Mouse (Mus musculus) midbrain, embryonic 14.5 days (tissue): ENCODE data around the gene Bach2. TPM values are rescaled to one million over a fixed set of nuclear protein-coding genes. Genes with fewer than 3 reads are reported as not detected.
A peak's percentile ranks its signal among the peaks of the same experiment; 100 is the strongest.

ENCODE experiments used
- ATAC-seq: fragments of 200-750 bp; cut with Nextera tagmentation; 2 replicates; pipeline ENCODE4 v1.8.0; 2017; ENCODE audit warnings: moderate number of reproducible peaks, moderate library complexity; ENCODE audit not compliant: low FRiP score, low TSS enrichment
- DNase-seq: peaks from one replicate; pipeline ENCODE4 v3.0.0-alpha.2; 2015
- H3K27ac ChIP-seq: fragments of 300-500 bp; sonication (generic); replicated peaks from 2 replicates; pipeline ENCODE4 v1.5.1; 2014; ENCODE audit warnings: mild to moderate bottlenecking, low read depth, low read length, moderate library complexity
- H3K27me3 ChIP-seq: fragments of 300-500 bp; sonication (generic); 2 replicates; pipeline ENCODE4 v1.6.1; 2014; ENCODE audit warnings: low read length, control low read depth, mixed read lengths; ENCODE audit not compliant: control insufficient read depth, insufficient read depth
- H3K36me3 ChIP-seq: fragments of 300-500 bp; sonication (generic); 2 replicates; pipeline ENCODE4 v1.6.1; 2014; ENCODE audit warnings: low read length, control low read depth; ENCODE audit not compliant: control insufficient read depth, insufficient read depth
- H3K4me1 ChIP-seq: fragments of 300-500 bp; sonication (generic); 2 replicates; pipeline ENCODE4 v1.6.1; 2014; ENCODE audit warnings: mild to moderate bottlenecking, antibody characterized with exemption, low read length, control low read depth; ENCODE audit not compliant: control insufficient read depth, insufficient read depth
- H3K4me2 ChIP-seq: fragments of 300-500 bp; sonication (generic); 2 replicates; pipeline ENCODE4 v1.6.1; 2014; ENCODE audit warnings: mild to moderate bottlenecking, low read length, moderate library complexity
- H3K4me3 ChIP-seq: fragments of 300-500 bp; sonication (generic); replicated peaks from 2 replicates; pipeline ENCODE4 v1.5.1; 2014; ENCODE audit warnings: low read depth, low read length
- H3K9ac ChIP-seq: fragments of 300-500 bp; sonication (generic); replicated peaks from 2 replicates; pipeline ENCODE4 v1.6.1; 2014; ENCODE audit warnings: mild to moderate bottlenecking, low read length, moderate library complexity
- H3K9me3 ChIP-seq: fragments of 300-500 bp; sonication (generic); 2 replicates; pipeline ENCODE4 v1.6.1; 2016; ENCODE audit warnings: low read length, control low read depth, mixed read lengths; ENCODE audit not compliant: control insufficient read depth
- WGBS: fragments of 180-500 bp; shearing (Covaris S2); extraction: QIAGEN DNeasy Blood & Tissue Kit; methylation state at CpG from one replicate; pipeline ENCODE4 v1.1.7; 2014; 5-methylcytosine and 5-hydroxymethylcytosine counted together
- polyA plus RNA-seq: library from polyadenylated mRNA; unstranded; fragments of >200 nt; fragmentation: Nextera tagmentation; extraction: Ambion mirVana; gene quantifications from 2 replicates; pipeline ENCODE4 v1.2.1, GENCODE M21; 2014

The Bach2 gene
- polyA plus RNA-seq, 1 experiment from 2014 or later, result 27.0 TPM

GRCm38 (mm10) chr4:32349361-32349760 lies 110.8 kb downstream of the Bach2 start:
- no peak overlapping the region for H3K27ac ChIP-seq
- WGBS, result 90% methylated on average over 5 of the region's 5 CpGs
- H3K27me3 ChIP-seq, result no peaks in the 10 kb centered on the region
- no peak overlapping the region for H3K4me2 ChIP-seq
- DNase-seq (no peak), ATAC-seq (no peak)
- no peak overlapping the region for H3K9ac ChIP-seq
- no peak overlapping the region for H3K4me3 ChIP-seq
- peaks cover 30% of the 10 kb centered on the region for H3K4me1 ChIP-seq
- no peaks in the 10 kb centered on the region for H3K9me3 ChIP-seq
- no peaks in the 10 kb centered on the region for H3K36me3 ChIP-seq

GRCm38 (mm10) chr4:32351236-32351635 lies 112.6 kb downstream of the Bach2 start:
- Histone ChIP-seq H3K4me1 (peaks cover 37% of the 10 kb centered on the region), H3K27ac (peak overlapping the region; percentile 32; the same call in 1 of the 2 replicates), H3K4me2 (0 out of 2 replicates have a peak overlapping the region, but pooled peaks have one; percentile 25), H3K9me3 (no peaks in the 10 kb centered on the region), H3K9ac (no peak overlapping the region), H3K4me3 (no peak overlapping the region), H3K27me3 (no peaks in the 10 kb centered on the region), H3K36me3 (no peaks in the 10 kb centered on the region)
- DNase-seq, result peak; percentile 51
- WGBS, result 3% methylated on average over 10 of the region's 10 CpGs
- ATAC-seq, result no peak; the same call in 1 of the 2 replicates

GRCm38 (mm10) chr4:32351661-32352246 lies 113.2 kb downstream of the Bach2 start:
- ATAC-seq, result 0 out of 2 replicates have a peak, but pooled peaks have one; percentile 22
- Histone ChIP-seq H3K27me3 (no peaks in the 10 kb centered on the region), H3K9me3 (no peaks in the 10 kb centered on the region), H3K4me2 (peak overlapping the region; percentile 25; the same call in 1 of the 2 replicates), H3K4me1 (peaks cover 38% of the 10 kb centered on the region), H3K9ac (no peak overlapping the region), H3K27ac (peak overlapping the region; percentile 32; the same call in 1 of the 2 replicates), H3K36me3 (no peaks in the 10 kb centered on the region), H3K4me3 (no peak overlapping the region)
- WGBS, result 46% methylated on average over 18 of the region's 18 CpGs
- peak; percentile 46 for DNase-seq

GRCm38 (mm10) chr4:32352442-32352841 lies 113.8 kb downstream of the Bach2 start:
- peaks cover 39% of the 10 kb centered on the region for H3K4me1 ChIP-seq
- no peaks in the 10 kb centered on the region for H3K36me3 ChIP-seq
- no peak overlapping the region for H3K4me2 ChIP-seq
- H3K4me3 ChIP-seq, result no peak overlapping the region
- DNase-seq (no peak), ATAC-seq (no peak)
- H3K9ac ChIP-seq, result no peak overlapping the region
- 61% methylated on average over 8 of the region's 8 CpGs for WGBS
- H3K27ac ChIP-seq, result peak overlapping the region; percentile 37
- H3K27me3 ChIP-seq, result no peaks in the 10 kb centered on the region
- H3K9me3 ChIP-seq, result no peaks in the 10 kb centered on the region

- WGBS, result 21% methylated on average over 4 of the region's 4 CpGs
- H3K4me2 ChIP-seq, result no peak overlapping the region
These were observed 114.2 kb downstream of the Bach2 start for GRCm38 (mm10) chr4:32352842-32353241.

GRCm38 (mm10) chr4:32355935-32356617 lies 117.5 kb downstream of the Bach2 start:
- no peaks in the 10 kb centered on the region for H3K27me3 ChIP-seq
- no peak overlapping the region for H3K9ac ChIP-seq
- DNase-seq (no peak), ATAC-seq (no peak)
- H3K4me2 ChIP-seq, result no peak overlapping the region
- no peak overlapping the region for H3K4me3 ChIP-seq
- H3K27ac ChIP-seq, result no peak overlapping the region
- no peaks in the 10 kb centered on the region for H3K36me3 ChIP-seq
- H3K4me1 ChIP-seq, result peaks cover 61% of the 10 kb centered on the region
- WGBS, result 78% methylated on average over 12 of the region's 12 CpGs
- no peaks in the 10 kb centered on the region for H3K9me3 ChIP-seq

More at GRCm38 (mm10) chr4:32352842-32353241, 114.2 kb downstream of the Bach2 start:
- no peak overlapping the region for H3K9ac ChIP-seq
- H3K27ac ChIP-seq, result peak overlapping the region; percentile 37
- peaks cover 43% of the 10 kb centered on the region for H3K4me1 ChIP-seq
- ATAC-seq (no peak), DNase-seq (peak; percentile 61)
- no peaks in the 10 kb centered on the region for H3K36me3 ChIP-seq
- H3K4me3 ChIP-seq, result no peak overlapping the region
- no peaks in the 10 kb centered on the region for H3K9me3 ChIP-seq
- H3K27me3 ChIP-seq, result no peaks in the 10 kb centered on the region

- Histone ChIP-seq H3K27me3 (no peaks in the 10 kb centered on the region), H3K9me3 (no peaks in the 10 kb centered on the region), H3K4me2 (peak overlapping the region; percentile 34), H3K9ac (no peak overlapping the region), H3K36me3 (no peaks in the 10 kb centered on the region), H3K4me1 (peaks cover 41% of the 10 kb centered on the region), H3K27ac (peak overlapping the region; percentile 77), H3K4me3 (no peak overlapping the region)
- DNase-seq (peak; percentile 64), ATAC-seq (peak; percentile 9; the same call in 1 of the 2 replicates)
- WGBS, result 31% methylated on average over 12 of the region's 12 CpGs
These were observed 119.5 kb downstream of the Bach2 start for GRCm38 (mm10) chr4:32357996-32358600.

GRCm38 (mm10) chr4:32358602-32359464 lies 120.2 kb downstream of the Bach2 start:
- Histone ChIP-seq H3K27ac (peak overlapping the region; percentile 77), H3K36me3 (no peaks in the 10 kb centered on the region), H3K9ac (no peak overlapping the region; the same call in 1 of the 2 replicates), H3K9me3 (no peaks in the 10 kb centered on the region), H3K4me2 (peak overlapping the region; percentile 34), H3K4me1 (peaks cover 39% of the 10 kb centered on the region), H3K4me3 (no peak overlapping the region), H3K27me3 (no peaks in the 10 kb centered on the region)
- WGBS, result 18% methylated on average over 12 of the region's 12 CpGs
- DNase-seq (peak; percentile 79), ATAC-seq (peak; percentile 82)
